Mouse (Mus musculus): ENCODE measurements at regions not wholly inside any gene's neighbourhood (a gene's known extent, or its start where the extent isn't known, plus 50 kb on each side); places are given as distances from the start of the nearest gene placed in this dataset.

- DNase-seq (ENCODE audit: low spot score in 2 of 2) = no peak
Measured at GRCm38 (mm10) chr11:34153749-34154525, 54.0 kb downstream of the Foxi1 start.

- DNase-seq (ENCODE audit: low spot score in 2 of 2) = peak; percentile 78 to 81
Measured at GRCm38 (mm10) chr11:34149370-34149976, 51.1 kb upstream of the 4930469K13Rik start.

Measured in gastrocnemius, adult 8-10 months (tissue).